ENCODE assay signal across 8 mouse cellular contexts in the genomic region with DNA sequence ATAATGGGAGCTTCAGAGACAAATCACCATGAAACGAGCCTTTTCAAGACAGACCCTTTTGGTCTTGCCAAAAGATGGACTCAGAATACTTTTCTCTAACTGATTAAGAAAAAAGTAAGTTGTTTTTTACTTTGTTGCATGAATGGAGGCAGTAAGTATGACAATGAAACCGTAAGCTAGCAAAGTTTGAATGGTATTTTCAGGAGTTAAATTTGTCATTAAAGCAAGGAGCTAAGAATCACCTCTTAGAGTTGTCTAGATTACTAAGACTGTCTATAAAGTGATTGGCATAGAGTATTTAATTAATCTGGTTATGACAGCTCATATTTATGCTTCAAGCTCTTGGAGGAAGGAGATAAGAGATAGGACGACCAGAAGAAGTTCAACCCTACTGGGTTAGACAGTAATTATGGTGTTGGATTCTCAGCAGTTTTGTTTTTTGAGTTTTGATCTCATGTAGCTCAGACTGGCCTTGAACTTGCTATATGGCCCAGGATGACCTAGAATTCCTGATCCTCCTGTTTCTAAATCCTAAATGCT. TPM values are rescaled to one million over a fixed set of nuclear protein-coding genes. Genes with fewer than 3 reads are reported as not detected.
DNase-seq lines count a peak whose midpoint lies in the region; ATAC-seq and TF ChIP-seq lines count a peak whose summit lies in the region.

A gene (plus strand): TSS at position 51 of the 540 bp plus-strand sequence.

- H3K9ac ChIP-seq in embryonic facial prominence, embryonic 14.5 days (ENCODE audit: low read depth, low read length), result peak within 1 kb of the TSS; percentile 97
- peak within 1 kb of the TSS; percentile 96 for H3K9ac ChIP-seq in heart, embryonic 16.5 days (ENCODE audit: low read length)
- H3K9ac ChIP-seq in neural tube, embryonic 14.5 days (replicated peaks; ENCODE audit: low read depth, low read length), result peak within 1 kb of the TSS; percentile 69

- peak within 1 kb of the TSS; percentile 90 for H3K4me2 ChIP-seq in embryonic facial prominence, embryonic 14.5 days (ENCODE audit: low read depth, low read length)
- peak within 1 kb of the TSS; percentile 84 for H3K4me2 ChIP-seq in heart, embryonic 16.5 days (ENCODE audit: low read depth, low read length)
- H3K4me2 ChIP-seq in neural tube, embryonic 14.5 days (ENCODE audit: low read depth, low read length), result peak within 1 kb of the TSS; percentile 86

- H3K36me3 ChIP-seq in spleen, adult 2 months (ENCODE audit: control insufficient read depth, insufficient read depth, low read length), result no peaks in the 10 kb centered on the region
- H3K36me3 ChIP-seq in embryonic facial prominence, embryonic 14.5 days (ENCODE audit: control insufficient read depth, insufficient read depth, low read length), result no peaks in the 10 kb centered on the region
- no peaks in the 10 kb centered on the region for H3K36me3 ChIP-seq in heart, embryonic 16.5 days (ENCODE audit: control insufficient read depth, insufficient read depth)
- no peaks in the 10 kb centered on the region for H3K36me3 ChIP-seq in neural tube, embryonic 14.5 days (ENCODE audit: control insufficient read depth, insufficient read depth, low read length)

- peak within 1 kb of the TSS; percentile 89 for H3K27ac ChIP-seq in spleen, adult 2 months (ENCODE audit: insufficient read depth, low read length)
- H3K27ac ChIP-seq in embryonic facial prominence, embryonic 14.5 days (replicated peaks; ENCODE audit: low read depth, low read length), result peak within 1 kb of the TSS; percentile 78
- H3K27ac ChIP-seq in heart, embryonic 16.5 days (ENCODE audit: low read length), result peak within 1 kb of the TSS; percentile 95
- peak within 1 kb of the TSS; percentile 81 for H3K27ac ChIP-seq in neural tube, embryonic 14.5 days (ENCODE audit: low read depth, low read length)

- no peak for ATAC-seq in embryonic facial prominence, embryonic 14.5 days (ENCODE audit: low read depth)
- ATAC-seq in heart, embryonic 16.5 days (replicated peaks; ENCODE audit: extremely low read depth, insufficient read depth, low FRiP score), result no peak
- no peak for ATAC-seq in neural tube, embryonic 14.5 days (ENCODE audit: low read depth)

- no peaks in the 10 kb centered on the region for H3K27me3 ChIP-seq in spleen, adult 2 months (ENCODE audit: control insufficient read depth, insufficient read depth, low read length)
- H3K27me3 ChIP-seq in embryonic facial prominence, embryonic 14.5 days (replicated peaks; ENCODE audit: control insufficient read depth, insufficient read depth, low read length), result no peaks in the 10 kb centered on the region
- no peaks in the 10 kb centered on the region for H3K27me3 ChIP-seq in heart, embryonic 16.5 days (ENCODE audit: control insufficient read depth, insufficient read depth, low read length)
- H3K27me3 ChIP-seq in neural tube, embryonic 14.5 days (ENCODE audit: control insufficient read depth, insufficient read depth, low read length), result no peaks in the 10 kb centered on the region

- 85% methylated on average over 3 of the region's 3 CpGs for WGBS in spleen, adult 2 months
- 76% methylated on average over 3 of the region's 3 CpGs for WGBS in embryonic facial prominence, embryonic 14.5 days
- 75% methylated on average over 3 of the region's 3 CpGs for WGBS in heart, embryonic 16.5 days
- WGBS in neural tube, embryonic 14.5 days, result 65% methylated on average over 3 of the region's 3 CpGs

- no peak for TF ChIP-seq POLR2A in spleen, adult 2 months (IDR thresholded peaks at IDR 0.05; ENCODE audit: low read depth, low read length)

- H3K4me3 ChIP-seq in spleen, adult 2 months (ENCODE audit: extremely low read depth, insufficient read depth, insufficient read length), result peak within 1 kb of the TSS; percentile 68
- peak within 1 kb of the TSS; percentile 91 for H3K4me3 ChIP-seq in embryonic facial prominence, embryonic 14.5 days (ENCODE audit: low read depth, low read length)
- H3K4me3 ChIP-seq in heart, embryonic 16.5 days (ENCODE audit: low read length), result peak within 1 kb of the TSS; percentile 83
- peak within 1 kb of the TSS; percentile 98 for H3K4me3 ChIP-seq in neural tube, embryonic 14.5 days (ENCODE audit: low read depth, low read length)

- no peak for DNase-seq in spleen, adult 2 months (ENCODE audit: low read depth in 1 of 2, low spot score in 2 of 2)
- DNase-seq in spleen, adult 18-20 months, result no peak
- no peak for DNase-seq in embryonic facial prominence, embryonic 14.5 days (ENCODE audit: low spot score)
- no peak for DNase-seq in left cerebral cortex, postnatal 4 days
- no peak for DNase-seq in frontal cortex, postnatal 25 days (ENCODE audit: low spot score in 2 of 2)
- DNase-seq in lung, postnatal 10 days, result no peak

- peaks cover 9% of the 10 kb centered on the region; the same call in 1 of the 2 replicates for H3K4me1 ChIP-seq in spleen, adult 2 months (ENCODE audit: control insufficient read depth, insufficient read depth, insufficient read length)
- peaks cover 10% of the 10 kb centered on the region for H3K4me1 ChIP-seq in embryonic facial prominence, embryonic 14.5 days (ENCODE audit: control insufficient read depth, insufficient read depth, low read length)
- peaks cover 25% of the 10 kb centered on the region for H3K4me1 ChIP-seq in heart, embryonic 16.5 days (ENCODE audit: control insufficient read depth, insufficient read depth, low read length)
- H3K4me1 ChIP-seq in neural tube, embryonic 14.5 days (ENCODE audit: control insufficient read depth, insufficient read depth, low read length), result peaks cover 22% of the 10 kb centered on the region

- intact Hi-C loops in left cerebral cortex, postnatal 4 days (cut with DNase I), result loop anchor here (5.0 kb wide), 1 partner anchor 319 kb away; a partner anchor contains a TSS

- no peaks in the 10 kb centered on the region for H3K9me3 ChIP-seq in embryonic facial prominence, embryonic 14.5 days (ENCODE audit: control insufficient read depth, low read length)
- no peaks in the 10 kb centered on the region for H3K9me3 ChIP-seq in heart, embryonic 16.5 days (replicated peaks; ENCODE audit: control insufficient read depth, low read length)
- no peaks in the 10 kb centered on the region for H3K9me3 ChIP-seq in neural tube, embryonic 14.5 days (ENCODE audit: control insufficient read depth, low read length)

- no peak for TF ChIP-seq CTCF in spleen, adult 2 months (IDR thresholded peaks at IDR 0.05; ENCODE audit: extremely low read depth, insufficient read depth, insufficient read length, insufficient replicate concordance)

RNA-seq across cellular contexts. Expression of the gene that starts here (rescaled TPM):
- polyA plus RNA-seq in spleen, adult 2 months (2012; rRNA removed), result 24.3 and 25.7 TPM in 2 replicates
- 111 and 126 TPM in 2 replicates for polyA plus RNA-seq in embryonic facial prominence, embryonic 14.5 days (2014; fragmentation: Nextera tagmentation; extraction: Ambion mirVana)
- polyA plus RNA-seq in heart, embryonic 16.5 days (2015; fragmentation: Nextera tagmentation; extraction: Ambion mirVana), result 73.6 and 82.3 TPM in 2 replicates
- total RNA-seq in left cerebral cortex, postnatal 4 days (2021), result 10 to 100 TPM; 89.0 to 93.2 TPM
- polyA plus RNA-seq in neural tube, embryonic 14.5 days (2014; fragmentation: Nextera tagmentation; extraction: Ambion mirVana), result 153 TPM in 2 replicates
